Comparison of ENCODE assay signal across 17 mouse cellular contexts in the genomic region with DNA sequence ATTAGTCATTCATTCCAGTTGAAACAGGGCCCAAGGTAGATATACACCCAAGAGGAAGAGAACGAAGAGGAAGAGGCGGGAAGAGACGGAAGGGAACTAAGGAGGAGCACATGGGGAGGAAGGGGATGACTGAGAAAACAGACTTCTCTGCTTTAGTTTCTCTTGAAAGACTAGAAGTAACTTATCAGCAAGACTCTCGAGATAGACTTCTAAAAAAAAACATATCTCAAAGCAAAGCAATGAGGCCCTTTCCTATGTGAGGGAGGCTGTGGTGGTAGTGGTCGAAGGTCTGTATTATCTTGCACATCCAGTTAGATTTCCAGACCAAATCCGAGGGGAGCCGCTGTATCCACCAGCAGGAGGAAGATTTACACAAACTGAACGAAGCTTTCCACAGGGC.
"Had no signal": no experiment of that assay in that cellular context is flagged by ENCODE, and none has a peak within 500 bp of the region (broad histone marks: within the 10 kb centered on the region; RNA-seq: fewer than 3 reads in every experiment).

No protein-coding gene starts in this region.

- H3K27me3 ChIP-seq: intestine, embryonic 15.5 days; limb, embryonic 12.5 days; liver, embryonic 13.5 days; liver, embryonic 15.5 days had no signal

- H3K9ac ChIP-seq: heart, embryonic 15.5 days; hindbrain, embryonic 13.5 days; intestine, embryonic 15.5 days; limb, embryonic 12.5 days; liver, embryonic 13.5 days; liver, embryonic 15.5 days; liver, postnatal 0 days had no signal

- H3K36me3 ChIP-seq: heart, embryonic 10.5 days; heart, embryonic 15.5 days; hindbrain, embryonic 13.5 days; intestine, embryonic 15.5 days; limb, embryonic 12.5 days; liver, embryonic 13.5 days; liver, embryonic 15.5 days had no signal

- DNase-seq: gastrocnemius, postnatal 25 days; heart, adult 2 months; kidney, adult 18-20 months; kidney, adult 8-10 months had no signal

- H3K4me3 ChIP-seq: gastrocnemius, adult 2 months; heart, adult 2 months; heart, embryonic 10.5 days; heart, embryonic 15.5 days; hindbrain, embryonic 13.5 days; intestine, embryonic 15.5 days; layer of hippocampus, adult 2 months; left cerebral cortex, adult 2 months; limb, embryonic 10.5 days; limb, embryonic 12.5 days; liver, embryonic 13.5 days; liver, embryonic 15.5 days had no signal

- H3K27ac ChIP-seq: gastrocnemius, adult 2 months; heart, adult 2 months; heart, embryonic 15.5 days; hindbrain, embryonic 13.5 days; intestine, embryonic 15.5 days; layer of hippocampus, adult 2 months; left cerebral cortex, adult 2 months; limb, embryonic 10.5 days; limb, embryonic 12.5 days; liver, embryonic 13.5 days; liver, embryonic 15.5 days had no signal

- H3K4me2 ChIP-seq: hindbrain, embryonic 13.5 days; intestine, embryonic 15.5 days; limb, embryonic 12.5 days; liver, embryonic 13.5 days; liver, embryonic 15.5 days had no signal

- H3K9me3 ChIP-seq: heart, embryonic 10.5 days; heart, embryonic 15.5 days; hindbrain, embryonic 13.5 days; intestine, embryonic 15.5 days; limb, embryonic 10.5 days; limb, embryonic 12.5 days; liver, embryonic 13.5 days; liver, embryonic 15.5 days had no signal

- ATAC-seq: inflammation-experienced regulatory T-cells, adult 6 months had no signal
